Mouse (Mus musculus): ENCODE measurements around the gene Dlk2. TPM values are rescaled to one million over a fixed set of nuclear protein-coding genes. Genes with fewer than 3 reads are reported as not detected.

Dlk2 gene
- polyA plus RNA-seq (2012; fragmentation: generic; extraction: Trizol): 10 to 100 TPM in 1 of 2 experiments, 1 to 10 TPM in 1; 7.2 to 55.2 TPM

DNA sequence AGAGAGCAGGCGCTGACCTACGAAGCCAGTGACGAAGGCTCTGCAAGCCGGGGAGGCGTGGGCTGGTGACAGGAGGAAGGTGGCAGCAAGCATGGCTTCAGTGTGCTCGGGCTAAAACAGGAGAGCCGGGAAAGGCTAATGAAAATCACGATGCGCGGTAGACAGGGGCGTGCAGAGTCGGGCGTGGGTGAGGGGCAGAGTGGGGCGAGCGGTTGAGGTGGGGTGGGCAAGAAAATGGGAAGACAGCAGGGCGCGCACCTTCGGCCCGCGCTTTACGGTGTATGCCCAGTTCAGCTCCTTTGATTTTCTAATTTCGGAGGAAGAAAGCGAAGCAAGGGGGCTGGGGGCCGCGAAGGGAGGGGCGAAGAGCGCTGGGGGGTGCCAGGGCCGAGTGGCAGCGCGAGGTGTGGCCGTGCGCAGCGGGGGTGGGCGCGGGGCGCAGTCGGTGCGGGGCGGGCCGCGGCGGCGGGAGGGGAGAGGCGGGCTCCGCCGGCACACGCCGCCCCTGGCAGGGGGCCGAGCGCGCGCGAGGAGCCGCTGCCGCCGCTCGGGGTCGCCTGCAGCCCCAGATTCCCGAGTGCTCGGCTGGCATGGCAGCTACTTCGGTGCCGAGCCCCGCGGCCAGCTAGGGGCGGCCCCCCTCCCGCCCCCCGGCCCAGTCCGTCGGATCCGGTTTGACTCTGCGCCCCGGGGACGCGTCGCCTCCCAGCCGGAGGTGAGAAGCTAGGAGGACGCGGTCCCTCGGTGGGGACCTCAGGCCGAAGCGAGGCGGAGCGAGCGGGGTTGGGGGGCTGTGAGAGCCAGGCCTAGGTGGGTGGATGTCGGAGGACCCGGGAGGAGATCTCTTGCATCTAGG is at the start of gene Dlk2:
Dlk2 (plus strand) TSS at position 58 of the 856 bp plus-strand sequence.

DNA sequence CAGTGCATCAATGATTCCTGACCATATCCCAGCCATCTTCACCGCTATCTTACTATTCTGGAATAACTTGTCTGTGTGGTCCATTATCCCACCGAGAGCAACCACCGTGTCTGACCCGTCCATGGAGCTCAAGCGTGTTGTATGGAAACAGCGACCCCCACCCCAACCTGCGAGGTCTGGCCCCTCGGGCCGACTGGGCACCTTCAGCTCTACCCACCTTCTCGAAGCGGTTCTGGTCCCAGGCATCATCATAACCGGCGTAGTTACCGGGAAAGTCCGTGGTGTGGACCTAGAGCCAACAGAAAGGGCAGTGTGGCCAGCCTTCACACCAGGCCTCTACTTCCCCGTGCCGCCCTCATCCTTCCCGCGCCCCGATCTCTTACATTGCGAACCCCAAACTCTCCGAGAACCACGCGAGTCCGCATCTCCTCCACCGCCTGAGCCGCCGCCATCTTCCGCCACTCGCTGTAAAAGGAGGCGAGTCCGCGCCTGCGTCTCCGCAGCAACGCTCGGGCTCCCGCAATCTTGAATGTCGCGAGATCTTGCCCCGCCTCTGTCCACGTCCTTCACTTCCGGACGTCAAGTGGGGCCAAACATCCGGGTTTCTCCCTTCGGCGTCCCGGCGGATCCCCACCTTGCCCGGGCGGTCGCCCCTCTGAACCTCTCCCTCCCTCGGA is 49.6 kb upstream of the Dlk2 start, which contains the start of the genes Polr1c and Yipf3:
Polr1c (minus strand) TSS at position 543 of the 677 bp plus-strand sequence.
Yipf3 (plus strand) TSS at position 569 of the 677 bp plus-strand sequence.

DNA sequence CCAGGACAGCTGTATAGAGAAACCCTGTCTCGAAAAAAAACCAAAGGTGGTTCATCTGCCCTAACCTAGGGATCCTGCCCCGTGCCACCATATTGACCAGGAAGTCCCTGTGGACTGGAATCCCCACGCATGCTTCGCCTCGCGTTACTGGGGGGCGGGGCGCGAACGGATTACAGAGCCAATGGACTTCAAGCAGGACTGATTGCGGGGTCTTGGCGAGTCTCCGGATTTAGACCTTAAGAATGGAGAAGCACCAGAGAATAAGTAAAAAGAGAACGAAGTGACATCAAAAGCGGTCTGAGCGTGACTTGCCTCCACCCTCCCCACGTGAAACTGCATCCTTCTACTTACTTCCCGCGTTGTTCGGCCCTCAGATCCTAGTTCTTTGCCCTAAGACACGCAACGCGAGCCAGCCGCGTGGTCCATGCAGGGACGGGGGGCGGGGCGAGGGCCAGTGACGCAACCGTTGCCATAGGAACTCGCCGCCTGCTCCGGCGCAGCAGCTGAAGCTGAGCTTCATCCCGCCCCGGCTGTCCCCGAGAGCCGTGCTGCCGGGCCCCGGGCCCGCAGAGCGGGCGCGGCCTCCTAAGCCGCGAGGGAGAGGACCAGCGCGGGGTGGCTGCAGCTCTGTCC is 43.7 kb upstream of the Dlk2 start, which contains the start of gene Lrrc73:
Lrrc73 (plus strand) TSS at position 80 of the 633 bp plus-strand sequence.

DNA sequence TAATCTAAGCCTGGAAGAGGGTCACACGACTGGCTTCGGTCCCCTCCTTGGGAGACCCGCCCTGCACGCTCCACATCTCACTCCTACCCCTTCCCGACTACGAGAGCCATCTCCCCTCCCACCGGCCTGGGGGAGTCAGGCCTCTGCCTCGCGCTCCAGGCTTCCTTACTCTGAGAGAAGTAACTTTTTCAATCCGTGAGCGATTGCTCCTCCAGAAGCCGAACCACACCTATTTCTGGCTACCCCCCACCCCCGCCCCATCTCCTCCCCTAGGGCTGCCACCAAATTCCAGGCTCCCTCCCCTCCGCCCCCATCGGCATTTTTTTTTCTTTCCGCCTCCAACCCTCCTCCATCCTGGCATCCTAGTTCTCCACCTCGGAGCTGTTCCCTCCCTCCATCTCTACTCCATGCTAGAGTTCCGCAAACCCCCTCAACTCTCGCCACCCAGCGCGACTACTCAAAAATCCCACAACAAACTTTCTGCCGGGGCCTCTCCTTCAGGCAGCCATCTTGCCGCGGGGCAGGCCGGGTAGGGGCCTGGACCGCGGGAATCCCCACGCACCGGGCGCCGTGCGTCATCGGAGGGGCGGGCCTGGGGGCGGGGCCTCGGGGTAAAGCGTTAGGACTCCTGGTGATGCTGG is 14.6 kb upstream of the Dlk2 start, which contains the start of gene Tjap1:
Tjap1 (minus strand) TSS at position 544 of the 641 bp plus-strand sequence.

DNA sequence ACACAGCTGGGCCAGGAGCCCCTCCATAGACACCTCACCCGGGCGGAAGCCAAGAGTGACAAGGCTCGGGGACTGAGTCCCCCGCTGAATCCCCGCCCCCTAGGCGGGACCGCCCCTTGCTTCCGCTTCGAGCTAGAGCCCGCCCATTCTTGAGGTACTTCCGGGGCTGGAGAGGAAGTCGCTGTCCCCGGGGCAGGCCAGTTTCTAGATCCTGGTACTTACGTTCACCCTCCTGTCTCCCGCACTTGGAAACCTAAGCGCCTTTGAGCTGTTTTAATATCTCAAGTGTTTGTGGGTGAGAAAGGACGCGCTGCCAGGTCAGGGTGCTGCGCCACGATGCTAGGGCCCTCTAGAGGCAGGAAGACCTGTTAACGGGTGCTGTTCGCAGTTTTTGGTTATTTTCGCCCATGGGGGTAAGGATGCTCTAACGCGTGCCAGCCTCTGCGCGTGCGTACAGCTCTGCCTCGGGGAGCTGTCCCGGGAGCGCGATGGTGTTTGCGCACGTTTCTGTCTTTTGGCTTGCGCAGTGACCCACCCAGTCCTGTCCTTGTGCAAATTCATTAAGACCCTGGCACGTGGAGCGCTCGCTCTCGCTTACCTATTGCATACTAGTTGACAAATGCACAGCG is 30.8 kb downstream of the Dlk2 start, which contains the start of gene Abcc10:
Abcc10 (minus strand) TSS at position 447 of the 629 bp plus-strand sequence.

Other genes starting within 250 kb of the Dlk2 start
- gene Mrps18a, start 186.4 kb upstream of the Dlk2 start, polyA plus RNA-seq (2012; fragmentation: generic; extraction: Trizol): 100 to 1,000 TPM; 140 to 212 TPM
- gene Rsph9, start 153.2 kb upstream of the Dlk2 start, polyA plus RNA-seq (2012; fragmentation: generic; extraction: Trizol): not detected
- 10 to 100 TPM; 24.3 to 32.6 TPM for gene Mad2l1bp, start 143.9 kb upstream of the Dlk2 start, polyA plus RNA-seq (2012; fragmentation: generic; extraction: Trizol)
- gene Gtpbp2, start 136.4 kb upstream of the Dlk2 start, polyA plus RNA-seq (2012; fragmentation: generic; extraction: Trizol): 10 to 100 TPM in 1 of 2 experiments, 1 to 10 TPM in 1; 5.2 to 43.0 TPM
- 1 to 10 TPM; 1.5 to 9.4 TPM for gene Polh, start 94.8 kb upstream of the Dlk2 start, polyA plus RNA-seq (2012; fragmentation: generic; extraction: Trizol)
- gene Xpo5, start 94.6 kb upstream of the Dlk2 start, polyA plus RNA-seq (2012; fragmentation: generic; extraction: Trizol): 10 to 100 TPM; 14.4 to 24.3 TPM
- 100 to 1,000 TPM; 111 to 156 TPM for gene Polr1c, start 49.4 kb upstream of the Dlk2 start, polyA plus RNA-seq (2012; fragmentation: generic; extraction: Trizol)
- gene Yipf3, start 49.3 kb upstream of the Dlk2 start, polyA plus RNA-seq (2012; fragmentation: generic; extraction: Trizol): 100 to 1,000 TPM; 159 to 180 TPM
- 10 to 100 TPM; 10.4 to 11.1 TPM for gene Lrrc73, start 43.9 kb upstream of the Dlk2 start, polyA plus RNA-seq (2012; fragmentation: generic; extraction: Trizol)
- 10 to 100 TPM; 54.0 to 58.3 TPM for gene Tjap1, start 14.4 kb upstream of the Dlk2 start, polyA plus RNA-seq (2012; fragmentation: generic; extraction: Trizol)
- 1 to 10 TPM; 2.7 to 7.7 TPM for gene Abcc10, start 30.9 kb downstream of the Dlk2 start, polyA plus RNA-seq (2012; fragmentation: generic; extraction: Trizol)
- 1 to 10 TPM in 1 of 2 experiments, under 1 TPM in 1; 0.54 to 5.8 TPM for gene Zfp318, start 86.3 kb downstream of the Dlk2 start, polyA plus RNA-seq (2012; fragmentation: generic; extraction: Trizol)
- under 1 TPM in 1 of 2 experiments, not detected in 1; 0.93 TPM for gene Crip3, start 131.5 kb downstream of the Dlk2 start, polyA plus RNA-seq (2012; fragmentation: generic; extraction: Trizol)
- gene Slc22a7, start 141.0 kb downstream of the Dlk2 start, polyA plus RNA-seq (2012; fragmentation: generic; extraction: Trizol): not detected
- not detected for gene Ttbk1, start 190.3 kb downstream of the Dlk2 start, polyA plus RNA-seq (2012; fragmentation: generic; extraction: Trizol)
- gene Dnph1, start 199.3 kb downstream of the Dlk2 start, polyA plus RNA-seq (2012; fragmentation: generic; extraction: Trizol): 100 to 1,000 TPM in 1 of 2 experiments, 10 to 100 TPM in 1; 39.0 to 100 TPM
- gene Cul9, start 249.0 kb downstream of the Dlk2 start, polyA plus RNA-seq (2012; fragmentation: generic; extraction: Trizol): under 1 TPM; 0.07 to 0.85 TPM